Mouse (Mus musculus) adrenal gland, adult 10 weeks (tissue): ENCODE results near the gene Alox12. TPM values are rescaled to one million over a fixed set of nuclear protein-coding genes. Genes with fewer than 3 reads are reported as not detected.

ENCODE experiments used
- polyA plus RNA-seq: library from polyadenylated mRNA; stranded (reverse); fragments of 350-450 nt; fragmentation: Illumina TruSeq; extraction: RNeasy Lipid Tissue Mini Kit (QIAGEN cat#74804); gene quantifications from one replicate; pipeline ENCODE4 v1.2.3, GENCODE M21; 2014; ENCODE audit warnings: low read depth, low replicate concordance

Gene Alox12
- polyA plus RNA-seq, result 0.87 TPM

GRCm38 (mm10) chr11:70254931-70255531 is at the start of gene Alox12:
TSS of gene Alox12 (minus strand) at chr11:70255353.

GRCm38 (mm10) chr11:70239541-70240279 is 15.4 kb downstream of the Alox12 start, which contains the start of the genes Gm21988 and Rnasek:
TSS of gene Gm21988 (minus strand) at chr11:70239830.
TSS of gene Rnasek (minus strand) at chr11:70239842.

GRCm38 (mm10) chr11:70237457-70238167 is 17.5 kb downstream of the Alox12 start, which contains the start of gene 0610010K14Rik:
TSS of gene 0610010K14Rik (minus strand) at chr11:70237914.

GRCm38 (mm10) chr11:70229260-70230010 is 25.7 kb downstream of the Alox12 start, which contains the start of gene Bcl6b:
TSS of gene Bcl6b (minus strand) at chr11:70229798.

GRCm38 (mm10) chr11:70220731-70221602 is 34.2 kb downstream of the Alox12 start, which contains the start of gene Slc16a13:
TSS of gene Slc16a13 (minus strand) at chr11:70221064.

GRCm38 (mm10) chr11:70212423-70212822 is 42.7 kb downstream of the Alox12 start, which contains the start of gene Slc16a11:
TSS of gene Slc16a11 (plus strand) at chr11:70212752.

Other genes starting within 250 kb of the Alox12 start
- gene Acadvl, start 239.9 kb downstream of the Alox12 start, polyA plus RNA-seq, result 27.3 TPM
- gene Dlg4, start 238.4 kb downstream of the Alox12 start, polyA plus RNA-seq, result 1.6 TPM
- gene Asgr1, start 201.3 kb downstream of the Alox12 start, polyA plus RNA-seq, result not detected
- not detected for gene Asgr2, start 162.7 kb downstream of the Alox12 start, polyA plus RNA-seq
- gene Mgl2, start 125.0 kb downstream of the Alox12 start, polyA plus RNA-seq, result 2.5 TPM
- not detected for gene Clec10a, start 99.2 kb downstream of the Alox12 start, polyA plus RNA-seq
- not detected for gene Slc16a11, start 42.6 kb downstream of the Alox12 start, polyA plus RNA-seq
- gene Slc16a13, start 34.3 kb downstream of the Alox12 start, polyA plus RNA-seq, result 2.2 TPM
- gene Bcl6b, start 25.6 kb downstream of the Alox12 start, polyA plus RNA-seq, result 13.0 TPM
- 2.4 TPM for gene 0610010K14Rik, start 17.4 kb downstream of the Alox12 start, polyA plus RNA-seq
- gene Gm21988, start 15.5 kb downstream of the Alox12 start, polyA plus RNA-seq, result 1.9 TPM
- gene Rnasek, start 15.5 kb downstream of the Alox12 start, polyA plus RNA-seq, result 48.7 TPM
- not detected for gene Alox12e, start 67.3 kb upstream of the Alox12 start, polyA plus RNA-seq
- not detected for gene Alox15, start 96.7 kb upstream of the Alox12 start, polyA plus RNA-seq
- 8.9 TPM for gene Pelp1, start 154.7 kb upstream of the Alox12 start, polyA plus RNA-seq
- gene Arrb2, start 177.3 kb upstream of the Alox12 start, polyA plus RNA-seq, result 2.3 TPM
- 5.6 TPM for gene Med11, start 196.6 kb upstream of the Alox12 start, polyA plus RNA-seq
- gene Zmynd15, start 204.1 kb upstream of the Alox12 start, polyA plus RNA-seq, result 0.35 TPM
- gene Cxcl16, start 204.6 kb upstream of the Alox12 start, polyA plus RNA-seq, result 10.3 TPM
- not detected for gene Tm4sf5, start 249.9 kb upstream of the Alox12 start, polyA plus RNA-seq